Mouse (Mus musculus) megakaryocyte, embryonic 14.5 days (primary cell): ENCODE results near the gene Tmem198.

Source experiments
- FLI1 ChIP-seq: IDR thresholded peaks from 2 replicates; pipeline ENCODE4 v1.6.1; 2012; ENCODE audit warnings: low read length, inconsistent platforms, mixed read lengths
- GATA1 ChIP-seq: IDR thresholded peaks from 3 replicates; pipeline ENCODE4 v1.6.1; 2012; ENCODE audit warnings: mixed read lengths, low read length, inconsistent platforms, borderline replicate concordance

GRCm38 (mm10) chr1:75502945-75503650, 23.8 kb downstream of the Tmem198 start:
- TF ChIP-seq GATA1 = no peak
- no peak for TF ChIP-seq FLI1
